In the genomic region with DNA sequence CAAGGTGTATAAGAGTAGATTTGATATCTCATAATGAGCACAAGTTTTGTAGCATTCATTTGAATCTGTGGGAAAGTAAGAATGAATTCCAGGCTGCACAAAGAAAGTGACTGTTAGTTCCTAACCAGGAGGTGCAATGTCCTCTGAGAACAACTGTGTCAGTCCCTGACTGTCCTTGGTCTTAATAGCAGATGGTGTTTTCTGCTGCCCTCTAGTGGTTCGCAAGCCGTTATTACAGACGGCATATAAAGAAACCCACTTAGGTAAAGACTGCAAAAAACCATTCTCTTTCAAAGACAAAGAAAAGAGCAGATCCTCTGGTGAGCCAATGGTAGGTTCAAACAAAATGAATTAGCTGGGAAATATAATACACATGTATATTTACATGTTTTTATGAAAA, we compare ENCODE assay signal across 9 mouse cellular contexts. TPM values are rescaled to one million over a fixed set of nuclear protein-coding genes. Genes with fewer than 3 reads are reported as not detected.
DNase-seq lines count a peak whose midpoint lies in the region; TF ChIP-seq lines count a peak whose summit lies in the region.
"Had no signal": no experiment of that assay in that cellular context is flagged by ENCODE, and none has a peak within 500 bp of the region (broad histone marks: within the 10 kb centered on the region; RNA-seq: fewer than 3 reads in every experiment).

No protein-coding gene starts in this region.

- no peak for TF ChIP-seq POLR2A in cerebellum, adult 2 months (IDR thresholded peaks at IDR 0.05; ENCODE audit: borderline replicate concordance, insufficient read depth, low read length)

- intact Hi-C loops in heart, postnatal 10 days (cut with DNase I) = loop anchor here (2.0 to 5.0 kb wide), 2 partner anchors 32 to 97 kb away; a partner anchor contains a TSS

- no peaks in the 10 kb centered on the region for H3K4me1 ChIP-seq in cerebellum, adult 2 months (ENCODE audit: control insufficient read depth, insufficient read depth, low read length)

- peak; percentile 39 for DNase-seq in layer of hippocampus, adult 11-12 months (ENCODE audit: low spot score)
- DNase-seq in layer of hippocampus, adult 8-10 months (ENCODE audit: low spot score in 2 of 2) = no peak
- DNase-seq in ES-CJ7 (ENCODE audit: low read depth, low spot score) = peak; percentile 69
- peak in 1 of 2 experiments; percentile 63 for DNase-seq in cerebellum, adult 2 months
- DNase-seq in heart, postnatal 10 days = peak; percentile 41 to 60
- peak; percentile 11 for DNase-seq in large intestine, adult 2 months (ENCODE audit: low read depth, low spot score)
- peak; percentile 63 for DNase-seq in naive thymus-derived CD4-positive, alpha-beta T cell, adult 2 months (ENCODE audit: low read depth)
- DNase-seq in c-Kit-positive CD71-positive TER-119-positive erythroid progenitor cells, embryonic 14.5 days (ENCODE audit: low spot score) = no peak

- H3K27me3 ChIP-seq in cerebellum, adult 2 months (ENCODE audit: control insufficient read depth, insufficient read depth, low read length) = no peaks in the 10 kb centered on the region

- no peak overlapping the region for H3K4me3 ChIP-seq in cerebellum, adult 2 months (replicated peaks; ENCODE audit: insufficient read depth, low read depth, low read length)

- no peak overlapping the region for H3K27ac ChIP-seq in cerebellum, adult 2 months (ENCODE audit: insufficient read depth, low read length)
- H3K27ac ChIP-seq: macrophage had no signal

- TF ChIP-seq CTCF in cerebellum, adult 2 months (IDR thresholded peaks at IDR 0.05; ENCODE audit: borderline replicate concordance, insufficient read depth, low read depth, low read length) = peak; percentile 67

- WGBS in cerebellum, adult 2 months = 2% methylated on average over 3 of the region's 3 CpGs
- WGBS in large intestine, adult 2 months = 2% methylated on average over 3 of the region's 3 CpGs

RNA-seq across cellular contexts. Expression of a gene that starts 45.3 kb away (rescaled TPM):
- total RNA-seq in layer of hippocampus, adult 8-10 months (2022) = 100 to 1,000 TPM; 102 to 116 (median 110) TPM
- 51.7 and 58.1 TPM in 2 replicates for polyA plus RNA-seq in cerebellum, adult 2 months (2012; rRNA removed)
- total RNA-seq in heart, postnatal 10 days (2021) = 10 to 100 TPM; 22.2 to 29.1 TPM
- 4.9 and 7.0 TPM in 2 replicates for polyA plus RNA-seq in large intestine, adult 2 months (2012; rRNA removed)

RNA-seq across cellular contexts. Expression of a gene that starts 47.1 kb away (rescaled TPM):
- not detected for total RNA-seq in layer of hippocampus, adult 8-10 months (2022)
- 0.06 TPM in 1 of 2 replicates, not detected in the other for polyA plus RNA-seq in cerebellum, adult 2 months (2012; rRNA removed)
- total RNA-seq in heart, postnatal 10 days (2021) = not detected
- 0.17 and 0.29 TPM in 2 replicates for polyA plus RNA-seq in large intestine, adult 2 months (2012; rRNA removed)
- polyA plus RNA-seq: macrophage had no signal

RNA-seq across cellular contexts. Expression of a gene that starts 53.2 kb away (rescaled TPM):
- total RNA-seq in layer of hippocampus, adult 8-10 months (2022) = 10 to 100 TPM in 1 of 4 experiments, 1 to 10 TPM in 3; 8.7 to 12.8 (median 9.5) TPM
- polyA plus RNA-seq in cerebellum, adult 2 months (2012; rRNA removed) = 3.2 and 5.1 TPM in 2 replicates
- total RNA-seq in heart, postnatal 10 days (2021) = not detected
- 0.05 TPM in 1 of 2 replicates, not detected in the other for polyA plus RNA-seq in large intestine, adult 2 months (2012; rRNA removed)
- polyA plus RNA-seq: macrophage had no signal

Comparison
In these comparisons a context has a peak if more than half of its experiments do, and no peak if none do; other contexts are left out.
1. DNase-seq: peak in layer of hippocampus, adult 11-12 months (single experiment), ES-CJ7 (single experiment), heart, postnatal 10 days (2 of 2), large intestine, adult 2 months (single experiment) and naive thymus-derived CD4-positive, alpha-beta T cell, adult 2 months (single experiment); none in layer of hippocampus, adult 8-10 months (0 of 2) and c-Kit-positive CD71-positive TER-119-positive erythroid progenitor cells, embryonic 14.5 days (single experiment).
2. RNA of a gene that starts 53.2 kb away (total RNA-seq): 8.7 to 12.8 TPM in layer of hippocampus, adult 8-10 months; not detected in heart, postnatal 10 days; every median in the first group is over 4 times any median in the second.